Mouse (Mus musculus) mammary gland, adult 2 months (tissue): Measurements from ENCODE around the gene Snrnp35. TPM values are rescaled to one million over a fixed set of nuclear protein-coding genes. Genes with fewer than 3 reads are reported as not detected.

Source experiments
- polyA plus RNA-seq: library from polyadenylated mRNA; depleted of rRNA; stranded (reverse); fragments of >200 nt; gene quantifications from 2 replicates; pipeline ENCODE4 v1.2.3, GENCODE M21; 2012; ENCODE audit warnings: low replicate concordance; rRNA removed

Gene Snrnp35
- polyA plus RNA-seq: 2.0 and 2.4 TPM in 2 replicates

DNA sequence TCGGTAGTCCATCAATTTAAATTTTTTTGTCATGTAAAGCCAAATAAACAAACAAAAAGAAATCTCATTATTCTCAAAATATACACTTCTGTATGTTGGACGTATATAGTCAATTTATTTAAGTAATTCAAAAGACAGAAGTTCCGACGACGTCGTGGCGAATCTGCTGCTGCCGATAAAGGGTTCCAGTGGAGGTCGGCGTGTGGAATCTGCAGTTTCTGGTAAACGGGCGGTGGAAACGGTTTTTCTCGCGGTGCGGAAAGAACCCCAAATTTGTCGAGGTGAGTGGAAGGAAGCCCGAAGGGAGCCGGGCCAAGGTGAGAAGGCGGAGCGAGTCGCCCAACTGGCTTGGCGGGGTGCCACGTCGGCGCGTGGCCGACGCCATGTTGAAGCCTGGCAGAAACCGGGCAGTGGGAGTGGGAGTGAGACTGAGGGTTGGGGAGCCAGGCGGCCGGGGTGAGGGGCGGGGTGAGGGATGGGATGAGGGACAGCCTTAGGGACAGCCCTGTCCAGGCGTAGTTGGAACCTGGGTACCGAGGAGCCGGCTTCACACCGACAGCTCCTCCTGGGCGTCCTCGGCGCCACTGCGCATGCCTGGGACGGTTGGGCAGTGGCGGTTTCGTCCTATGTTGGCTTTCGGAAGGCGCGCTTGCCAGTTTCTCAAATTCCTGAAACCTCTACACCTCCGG lies at the start of gene Snrnp35:
Snrnp35 (plus strand) TSS at position 169 of the 689 bp plus-strand sequence.

DNA sequence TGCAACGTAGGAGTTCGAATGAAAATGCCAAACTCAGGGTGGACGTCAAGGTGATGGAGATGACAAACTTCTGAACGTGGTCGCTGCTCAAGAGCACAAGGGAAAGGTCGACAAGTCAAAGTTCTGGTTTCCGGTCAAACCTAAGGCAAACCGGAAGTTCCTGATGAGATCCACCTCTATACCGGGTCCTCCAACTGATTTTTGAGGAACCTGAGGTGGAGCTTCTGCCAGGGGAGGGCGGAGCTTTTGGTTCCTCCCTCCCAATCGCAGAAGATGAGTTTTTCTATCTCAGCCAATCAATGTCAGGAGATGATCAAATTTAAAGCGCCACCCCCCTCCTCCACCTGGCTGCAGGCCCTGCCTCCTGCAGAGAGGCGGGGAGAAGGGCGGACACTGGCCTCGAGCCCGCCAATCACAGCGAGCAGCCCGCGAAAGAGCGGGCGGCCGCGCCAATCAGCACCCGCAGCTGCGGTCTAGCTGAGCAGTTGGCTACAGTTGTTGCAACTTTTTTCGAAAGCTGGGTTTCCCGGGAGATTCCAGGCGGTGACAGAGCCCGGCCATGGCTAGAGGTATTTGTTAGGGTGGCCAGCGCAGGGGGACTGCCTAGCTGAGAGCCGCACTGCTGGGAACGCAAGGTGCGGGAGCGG lies 43.4 kb upstream of the Snrnp35 start, which contains the start of gene Kmt5a:
Kmt5a (plus strand) TSS at position 484 of the 647 bp plus-strand sequence.

DNA sequence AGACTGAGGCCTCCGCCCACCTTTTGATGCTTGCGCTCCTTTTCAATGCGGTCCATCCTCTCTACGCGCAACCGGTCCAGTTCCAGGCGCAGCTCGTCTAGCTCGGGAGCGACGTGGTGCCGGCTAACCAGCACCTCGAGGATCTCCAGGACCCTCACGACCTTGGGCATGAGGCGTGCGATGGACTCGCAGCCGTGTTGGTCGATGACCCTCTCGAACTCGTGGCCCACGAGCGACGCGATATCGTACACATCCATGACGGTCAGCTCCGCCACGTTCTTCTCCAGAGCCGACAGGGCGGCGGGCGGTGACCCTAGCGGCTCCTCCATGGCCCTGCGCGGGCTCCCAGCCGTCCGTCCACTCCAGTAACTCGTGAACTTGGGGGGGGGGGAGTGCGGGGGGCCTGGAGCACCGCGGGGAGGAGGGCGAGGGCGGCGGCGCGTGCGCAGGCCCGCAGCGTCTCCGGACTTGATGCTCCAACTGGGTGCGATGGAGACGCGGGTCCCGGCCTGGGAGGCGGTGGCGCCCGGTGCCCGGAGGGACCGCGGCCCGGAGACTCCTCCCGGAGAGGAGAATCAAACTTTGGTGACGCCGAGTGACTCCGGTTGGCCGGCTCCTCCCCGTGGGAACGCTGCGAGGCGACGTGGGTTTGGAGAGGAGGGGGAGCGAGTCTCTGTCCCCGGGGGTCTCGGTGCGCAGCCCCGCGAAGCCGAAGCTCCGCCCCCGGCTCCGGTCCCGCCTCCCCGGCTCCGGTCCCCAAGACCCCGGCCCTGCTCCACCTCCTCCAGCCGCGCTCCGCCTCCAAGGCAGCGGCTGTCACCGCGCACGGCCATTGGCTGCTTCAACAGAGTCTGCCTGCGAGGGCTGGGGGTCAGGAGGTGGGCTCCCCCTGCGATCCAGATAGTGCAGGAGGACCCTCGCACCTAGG lies 48.0 kb downstream of the Snrnp35 start, which contains the start of gene Rilpl1:
Rilpl1 (minus strand) TSS at position 737 of the 928 bp plus-strand sequence.

DNA sequence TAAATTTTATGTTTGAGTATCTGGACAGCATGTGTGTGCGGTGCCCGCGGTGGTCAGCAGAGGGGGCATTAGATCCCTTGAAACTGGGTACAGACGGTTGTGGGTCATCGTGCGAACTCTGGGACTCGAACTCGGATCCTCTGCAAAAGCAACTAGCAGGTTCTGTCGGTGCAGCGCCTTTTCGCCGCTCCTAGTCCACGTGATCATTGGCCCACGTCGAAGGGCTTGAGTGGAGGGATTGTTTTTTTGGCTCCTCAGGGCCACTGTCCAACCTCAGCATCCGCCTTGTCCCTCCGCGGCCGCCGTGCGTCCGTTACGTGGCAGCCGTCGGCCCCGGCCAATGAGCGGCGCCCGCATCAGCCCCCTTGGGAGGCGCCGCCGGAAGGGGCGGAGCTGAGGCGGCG lies 57.5 kb downstream of the Snrnp35 start, which contains the start of gene Tmed2:
Tmed2 (plus strand) TSS at position 313 of the 404 bp plus-strand sequence.

Other genes starting within 250 kb of the Snrnp35 start
- 39.4 and 128 TPM in 2 replicates for gene Pitpnm2, start 233.4 kb upstream of the Snrnp35 start, polyA plus RNA-seq
- gene Mphosph9, start 155.2 kb upstream of the Snrnp35 start, polyA plus RNA-seq: 2.8 and 3.6 TPM in 2 replicates
- gene 2810006K23Rik, start 155.0 kb upstream of the Snrnp35 start, polyA plus RNA-seq: 5.4 and 8.5 TPM in 2 replicates
- 125 and 162 TPM in 2 replicates for gene Cdk2ap1, start 120.1 kb upstream of the Snrnp35 start, polyA plus RNA-seq
- 12.5 and 20.0 TPM in 2 replicates for gene Sbno1, start 57.1 kb upstream of the Snrnp35 start, polyA plus RNA-seq
- 54.7 and 64.3 TPM in 2 replicates for gene Kmt5a, start 43.2 kb upstream of the Snrnp35 start, polyA plus RNA-seq
- gene Rilpl2, start 4.8 kb upstream of the Snrnp35 start, polyA plus RNA-seq: 21.9 and 44.9 TPM in 2 replicates
- gene Rilpl1, start 48.3 kb downstream of the Snrnp35 start, polyA plus RNA-seq: 9.8 and 16.8 TPM in 2 replicates
- gene Tmed2, start 57.6 kb downstream of the Snrnp35 start, polyA plus RNA-seq: 117 and 209 TPM in 2 replicates
- 13.5 and 15.8 TPM in 2 replicates for gene Ddx55, start 69.7 kb downstream of the Snrnp35 start, polyA plus RNA-seq
- 14.8 and 24.7 TPM in 2 replicates for gene Eif2b1, start 96.0 kb downstream of the Snrnp35 start, polyA plus RNA-seq
- gene Gtf2h3, start 96.0 kb downstream of the Snrnp35 start, polyA plus RNA-seq: 32.1 and 61.1 TPM in 2 replicates
- 56.2 and 58.1 TPM in 2 replicates for gene Atp6v0a2, start 145.4 kb downstream of the Snrnp35 start, polyA plus RNA-seq
- gene Dnah10, start 242.0 kb downstream of the Snrnp35 start, polyA plus RNA-seq: 0.09 and 0.11 TPM in 2 replicates